Mouse (Mus musculus): ENCODE measurements around the gene Tbc1d9b.

DNA sequence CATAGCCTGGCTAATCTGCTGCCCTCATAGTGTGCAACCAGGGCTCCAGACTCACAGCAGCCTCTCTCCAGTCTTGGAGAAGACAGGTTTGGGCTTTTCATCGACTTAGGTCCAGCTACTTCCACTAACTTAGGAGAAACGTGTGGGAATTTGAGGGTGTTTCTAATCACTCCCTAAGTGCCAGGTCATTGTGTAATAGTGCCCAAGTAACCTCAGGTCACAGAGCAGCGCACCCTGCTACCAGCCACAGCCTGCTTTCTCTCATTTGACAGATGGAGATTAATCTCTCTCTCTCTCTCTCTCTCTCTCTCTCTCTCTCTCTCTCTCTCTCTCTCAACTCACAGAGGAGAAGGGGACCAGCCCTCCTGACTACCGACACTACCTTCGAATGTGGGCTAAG, 37.2 kb downstream of the Tbc1d9b start:
- TF ChIP-seq MYOG (IDR thresholded peaks at IDR 0.05; ENCODE audit: control insufficient read depth, extremely low read depth, insufficient read length) (no peak), CTCF (IDR thresholded peaks at IDR 0.05; ENCODE audit: control insufficient read depth, insufficient read depth, insufficient read length) (no peak), MAX (IDR thresholded peaks at IDR 0.05) (no peak), USF1 (IDR thresholded peaks at IDR 0.05; ENCODE audit: low read depth) (no peak), CEBPB (IDR thresholded peaks at IDR 0.05; ENCODE audit: low read depth) (no peak)
